8 mouse cellular contexts compared by ENCODE assay signal in genomic region chr10:81135831-81136705, GRCm38 (mm10). TPM values are rescaled to one million over a fixed set of nuclear protein-coding genes. Genes with fewer than 3 reads are reported as not detected.
A peak's percentile ranks its signal among the peaks of the same experiment; 100 is the strongest.
DNase-seq lines count a peak whose midpoint lies in the region; ATAC-seq lines count a peak whose summit lies in the region.

No protein-coding gene starts in this region.

- peak overlapping the region; percentile 97 for H3K27ac ChIP-seq in intestine, embryonic 15.5 days
- peak overlapping the region; percentile 99 for H3K27ac ChIP-seq in limb, embryonic 12.5 days
- peak overlapping the region; percentile 96 for H3K27ac ChIP-seq in midbrain, embryonic 12.5 days (replicated peaks)

- H3K27me3 ChIP-seq in intestine, embryonic 15.5 days (replicated peaks): peaks cover 9% of the 10 kb centered on the region; the same call in 1 of the 2 replicates
- peaks cover 41% of the 10 kb centered on the region for H3K27me3 ChIP-seq in limb, embryonic 12.5 days
- H3K27me3 ChIP-seq in midbrain, embryonic 12.5 days: peaks cover 50% of the 10 kb centered on the region

- under 1% methylated on average over 86 of the region's 86 CpGs for WGBS in intestine, embryonic 15.5 days
- under 1% methylated on average over 79 of the region's 86 CpGs for WGBS in limb, embryonic 12.5 days
- WGBS in midbrain, embryonic 12.5 days: under 1% methylated on average over 79 of the region's 86 CpGs

- H3K36me3 ChIP-seq in intestine, embryonic 15.5 days: no peaks in the 10 kb centered on the region
- H3K36me3 ChIP-seq in limb, embryonic 12.5 days: no peaks in the 10 kb centered on the region
- H3K36me3 ChIP-seq in midbrain, embryonic 12.5 days: no peaks in the 10 kb centered on the region

- H3K4me1 ChIP-seq in intestine, embryonic 15.5 days (replicated peaks): peaks cover 42% of the 10 kb centered on the region
- H3K4me1 ChIP-seq in limb, embryonic 12.5 days (replicated peaks): peaks cover 50% of the 10 kb centered on the region
- peaks cover 44% of the 10 kb centered on the region for H3K4me1 ChIP-seq in midbrain, embryonic 12.5 days

- DNase-seq in adrenal gland, adult 8-10 months: peak; percentile 76
- peak; percentile 78 for DNase-seq in embryo, embryonic 11 days
- DNase-seq in gastrocnemius, postnatal 25 days: peak; percentile 79
- peak; percentile 72 for DNase-seq in skeletal muscle tissue, adult 2 months (ENCODE audit: low read depth, low spot score)

- peak; percentile 47 for ATAC-seq in intestine, embryonic 15.5 days
- peak; percentile 2; the same call in 1 of the 2 replicates for ATAC-seq in limb, embryonic 12.5 days (ENCODE audit: insufficient number of reproducible peaks, insufficient read depth, low FRiP score, low TSS enrichment, low read depth)
- ATAC-seq in midbrain, embryonic 12.5 days (ENCODE audit: low FRiP score, low read depth): peak; percentile 13
- ATAC-seq in monocyte, adult 5-6 weeks (replicated peaks; ENCODE audit: insufficient number of reproducible peaks, low FRiP score, low TSS enrichment, poor library complexity, severe bottlenecking): no peak

- H3K4me2 ChIP-seq in intestine, embryonic 15.5 days (replicated peaks): peak overlapping the region; percentile 91
- H3K4me2 ChIP-seq in limb, embryonic 12.5 days: peak overlapping the region; percentile 100
- H3K4me2 ChIP-seq in midbrain, embryonic 12.5 days (replicated peaks): peak overlapping the region; percentile 100

- H3K9ac ChIP-seq in intestine, embryonic 15.5 days: peak overlapping the region; percentile 79
- peak overlapping the region; percentile 90 for H3K9ac ChIP-seq in limb, embryonic 12.5 days (replicated peaks)
- peak overlapping the region; percentile 93 for H3K9ac ChIP-seq in midbrain, embryonic 12.5 days (replicated peaks)

- peak overlapping the region; percentile 67 for H3K4me3 ChIP-seq in intestine, embryonic 15.5 days (replicated peaks)
- peak overlapping the region; percentile 84 for H3K4me3 ChIP-seq in limb, embryonic 12.5 days (replicated peaks)
- H3K4me3 ChIP-seq in midbrain, embryonic 12.5 days: peak overlapping the region; percentile 83

- no peaks in the 10 kb centered on the region for H3K9me3 ChIP-seq in intestine, embryonic 15.5 days
- H3K9me3 ChIP-seq in limb, embryonic 12.5 days: no peaks in the 10 kb centered on the region
- H3K9me3 ChIP-seq in midbrain, embryonic 12.5 days: no peaks in the 10 kb centered on the region

RNA-seq across cellular contexts. Expression of gene Zbtb7a, which starts 1.0 kb away (rescaled TPM):
- total RNA-seq in adrenal gland, adult 8-10 months (2022): 10 to 100 TPM; 86.5 to 94.0 (median 92.3) TPM
- 10 to 100 TPM; 21.4 to 22.3 TPM for total RNA-seq in gastrocnemius, postnatal 25 days (2021)
- polyA plus RNA-seq in intestine, embryonic 15.5 days (2015; fragmentation: Nextera tagmentation; extraction: Ambion mirVana): 52.5 and 53.0 TPM in 2 replicates
- 19.0 and 19.7 TPM in 2 replicates for polyA plus RNA-seq in limb, embryonic 12.5 days (2016; fragmentation: Nextera tagmentation; extraction: Ambion mirVana)
- polyA plus RNA-seq in midbrain, embryonic 12.5 days (2016; fragmentation: Nextera tagmentation; extraction: Ambion mirVana): 14.6 and 15.9 TPM in 2 replicates
- total RNA-seq in monocyte, adult 5-6 weeks (2017): 28.4 to 40.6 TPM (median 30.5 TPM) in 3 replicates

RNA-seq across cellular contexts. Expression of gene Map2k2, which starts 30.4 kb away (rescaled TPM):
- total RNA-seq in adrenal gland, adult 8-10 months (2022): 100 to 1,000 TPM; 169 to 227 (median 204) TPM
- 100 to 1,000 TPM; 149 to 161 TPM for total RNA-seq in gastrocnemius, postnatal 25 days (2021)
- 190 and 208 TPM in 2 replicates for polyA plus RNA-seq in intestine, embryonic 15.5 days (2015; fragmentation: Nextera tagmentation; extraction: Ambion mirVana)
- 220 and 229 TPM in 2 replicates for polyA plus RNA-seq in limb, embryonic 12.5 days (2016; fragmentation: Nextera tagmentation; extraction: Ambion mirVana)
- polyA plus RNA-seq in midbrain, embryonic 12.5 days (2016; fragmentation: Nextera tagmentation; extraction: Ambion mirVana): 245 and 248 TPM in 2 replicates
- 62.4 to 77.3 TPM (median 66.5 TPM) in 3 replicates for total RNA-seq in monocyte, adult 5-6 weeks (2017)

RNA-seq across cellular contexts. Expression of gene Pias4, which starts 31.7 kb away (rescaled TPM):
- 10 to 100 TPM; 22.8 to 32.5 (median 30.1) TPM for total RNA-seq in adrenal gland, adult 8-10 months (2022)
- total RNA-seq in gastrocnemius, postnatal 25 days (2021): 10 to 100 TPM; 11.7 to 14.2 TPM
- polyA plus RNA-seq in intestine, embryonic 15.5 days (2015; fragmentation: Nextera tagmentation; extraction: Ambion mirVana): 47.2 and 58.4 TPM in 2 replicates
- polyA plus RNA-seq in limb, embryonic 12.5 days (2016; fragmentation: Nextera tagmentation; extraction: Ambion mirVana): 57.7 and 62.1 TPM in 2 replicates
- 58.6 and 64.9 TPM in 2 replicates for polyA plus RNA-seq in midbrain, embryonic 12.5 days (2016; fragmentation: Nextera tagmentation; extraction: Ambion mirVana)
- total RNA-seq in monocyte, adult 5-6 weeks (2017): 13.0 to 24.9 TPM (median 21.2 TPM) in 3 replicates

RNA-seq across cellular contexts. Expression of gene Creb3l3, which starts 37.4 kb away (rescaled TPM):
- total RNA-seq in adrenal gland, adult 8-10 months (2022): 1 to 10 TPM in 2 of 4 experiments, under 1 TPM in 2; 0.35 to 2.7 (median 1.3) TPM
- under 1 TPM; 0.10 to 0.83 TPM for total RNA-seq in gastrocnemius, postnatal 25 days (2021)
- 48.2 and 57.8 TPM in 2 replicates for polyA plus RNA-seq in intestine, embryonic 15.5 days (2015; fragmentation: Nextera tagmentation; extraction: Ambion mirVana)
- 0.45 and 0.61 TPM in 2 replicates for polyA plus RNA-seq in limb, embryonic 12.5 days (2016; fragmentation: Nextera tagmentation; extraction: Ambion mirVana)
- 0.22 and 0.28 TPM in 2 replicates for polyA plus RNA-seq in midbrain, embryonic 12.5 days (2016; fragmentation: Nextera tagmentation; extraction: Ambion mirVana)
- total RNA-seq in monocyte, adult 5-6 weeks (2017): 0.39 TPM in 1 of 3 replicates, not detected in the others

RNA-seq across cellular contexts. Expression of gene Eef2, which starts 40.4 kb away (rescaled TPM):
- total RNA-seq in adrenal gland, adult 8-10 months (2022): 1,000 to 10,000 TPM; 1,447 to 1,655 (median 1,598) TPM
- total RNA-seq in gastrocnemius, postnatal 25 days (2021): 100 to 1,000 TPM; 838 to 862 TPM
- 515 and 540 TPM in 2 replicates for polyA plus RNA-seq in intestine, embryonic 15.5 days (2015; fragmentation: Nextera tagmentation; extraction: Ambion mirVana)
- 524 and 544 TPM in 2 replicates for polyA plus RNA-seq in limb, embryonic 12.5 days (2016; fragmentation: Nextera tagmentation; extraction: Ambion mirVana)
- 531 and 534 TPM in 2 replicates for polyA plus RNA-seq in midbrain, embryonic 12.5 days (2016; fragmentation: Nextera tagmentation; extraction: Ambion mirVana)
- total RNA-seq in monocyte, adult 5-6 weeks (2017): 1,029 to 1,258 TPM (median 1,077 TPM) in 3 replicates
